Mouse (Mus musculus) forebrain, embryonic 15.5 days (tissue): Measurements from ENCODE around the gene Ak4. TPM values are rescaled to one million over a fixed set of nuclear protein-coding genes. Genes with fewer than 3 reads are reported as not detected.
A peak's percentile ranks its signal among the peaks of the same experiment; 100 is the strongest.

Source experiments
- ATAC-seq: fragments of 200-750 bp; cut with Nextera tagmentation; replicated peaks from 2 replicates; pipeline ENCODE4 v1.8.0; 2017; ENCODE audit warnings: mild to moderate bottlenecking, moderate TSS enrichment, moderate library complexity
- H3K27ac ChIP-seq: fragments of 300-500 bp; sonication (generic); replicated peaks from 2 replicates; pipeline ENCODE4 v1.5.1; 2015; ENCODE audit warnings: mild to moderate bottlenecking, inconsistent platforms
- H3K27me3 ChIP-seq: fragments of 300-500 bp; sonication (generic); 2 replicates; pipeline ENCODE4 v1.6.1; 2015; ENCODE audit warnings: inconsistent platforms
- H3K36me3 ChIP-seq: fragments of 300-500 bp; sonication (generic); 2 replicates; pipeline ENCODE4 v1.6.1; 2015; ENCODE audit warnings: mild to moderate bottlenecking, inconsistent platforms
- H3K4me1 ChIP-seq: fragments of 300-500 bp; sonication (generic); 2 replicates; pipeline ENCODE4 v1.6.1; 2015; ENCODE audit warnings: inconsistent platforms
- H3K4me2 ChIP-seq: fragments of 300-500 bp; sonication (generic); replicated peaks from 2 replicates; pipeline ENCODE4 v1.6.1; 2015; ENCODE audit warnings: mild to moderate bottlenecking, inconsistent platforms
- H3K4me3 ChIP-seq: fragments of 300-500 bp; sonication (generic); 2 replicates; pipeline ENCODE4 v1.5.1; 2015; ENCODE audit warnings: mild to moderate bottlenecking, inconsistent platforms
- H3K9ac ChIP-seq: fragments of 300-500 bp; sonication (generic); replicated peaks from 2 replicates; pipeline ENCODE4 v1.6.1; 2015; ENCODE audit warnings: mild to moderate bottlenecking, inconsistent platforms
- H3K9me3 ChIP-seq: fragments of 300-500 bp; sonication (generic); 2 replicates; pipeline ENCODE4 v1.6.1; 2016; ENCODE audit warnings: inconsistent platforms
- WGBS: fragments of 180-500 bp; shearing (Covaris S2); methylation state at CpG from one replicate; pipeline ENCODE4 v1.1.7; 2015; ENCODE audit warnings: mixed read lengths; 5-methylcytosine and 5-hydroxymethylcytosine counted together
- polyA plus RNA-seq: library from polyadenylated mRNA; unstranded; fragments of >200 nt; fragmentation: Nextera tagmentation; extraction: Ambion mirVana; gene quantifications from 2 replicates; pipeline ENCODE4 v1.2.1, GENCODE M21; 2015

Gene Ak4
- polyA plus RNA-seq, 1 experiment from 2014 or later, result 9.0 TPM

DNA sequence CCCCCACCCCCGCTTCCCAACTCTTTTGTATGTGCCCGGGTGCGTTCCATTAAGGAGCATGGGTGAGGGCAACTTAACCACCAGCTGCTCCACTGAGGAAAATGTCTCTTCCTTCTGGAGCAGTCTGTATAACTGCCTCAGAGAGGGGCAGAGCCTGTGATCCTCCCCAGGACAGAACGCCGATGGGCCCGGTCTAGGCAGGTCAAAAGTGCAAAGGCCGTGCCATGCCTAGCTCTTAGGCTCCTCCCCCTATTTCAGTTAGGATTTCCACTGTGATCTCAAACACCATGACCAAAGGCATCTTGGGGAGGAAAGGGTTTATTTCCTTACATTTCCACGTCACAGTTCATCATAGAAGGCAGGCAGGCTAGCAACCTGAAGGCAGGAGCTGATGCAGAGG is 29.6 kb downstream of the Ak4 start:
- Histone ChIP-seq H3K9me3 (no peaks in the 10 kb centered on the region), H3K27ac (no peak overlapping the region), H3K4me1 (peaks cover 11% of the 10 kb centered on the region; the same call in 1 of the 2 replicates), H3K36me3 (no peaks in the 10 kb centered on the region), H3K27me3 (no peaks in the 10 kb centered on the region), H3K4me3 (no peak overlapping the region), H3K9ac (no peak overlapping the region), H3K4me2 (no peak overlapping the region)
- WGBS, result 92% methylated on average over 8 of the region's 8 CpGs
- ATAC-seq, result no peak

GRCm38 (mm10) chr4:101449344-101449743 is 30.3 kb downstream of the Ak4 start:
- no peak overlapping the region; the same call in 1 of the 2 replicates for H3K27ac ChIP-seq
- 87% methylated on average over 7 of the region's 7 CpGs for WGBS
- ATAC-seq, result no peak

DNA sequence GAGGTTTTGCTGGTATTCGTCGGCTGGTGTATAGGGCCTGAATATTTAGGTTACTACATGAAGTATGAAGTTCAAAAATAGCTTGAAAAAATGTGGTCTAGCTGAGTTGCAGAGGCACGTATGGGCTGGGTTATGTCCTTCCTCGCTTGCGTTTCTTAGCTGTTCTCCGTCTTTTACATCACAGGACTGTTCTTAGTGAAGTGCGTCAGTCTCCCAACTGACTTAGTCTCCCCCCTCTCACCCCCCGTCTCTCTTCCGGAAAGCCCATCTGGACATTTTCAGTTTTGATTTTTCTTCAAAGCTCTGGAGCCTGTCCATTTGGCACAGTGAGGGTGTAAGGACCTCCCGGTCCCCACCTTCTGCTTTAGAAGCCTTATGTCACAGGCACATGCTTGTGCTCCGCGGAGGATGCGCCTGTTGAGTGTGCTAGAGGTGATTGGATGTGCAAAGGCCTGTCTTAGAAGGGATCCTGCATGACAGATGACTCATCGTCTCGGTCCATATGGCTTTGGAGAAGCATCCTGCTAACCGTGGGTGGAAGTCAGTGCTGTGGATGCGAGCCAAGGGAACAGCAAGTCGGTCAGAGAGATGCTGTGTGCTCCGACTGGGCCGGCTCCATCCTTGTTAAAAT is 31.2 kb downstream of the Ak4 start:
- H3K27ac ChIP-seq, result peak overlapping the region; percentile 50
- H3K9ac ChIP-seq, result no peak overlapping the region
- no peaks in the 10 kb centered on the region for H3K36me3 ChIP-seq
- WGBS, result 72% methylated on average over 20 of the region's 20 CpGs
- no peak overlapping the region for H3K4me3 ChIP-seq
- H3K9me3 ChIP-seq, result no peaks in the 10 kb centered on the region
- H3K4me2 ChIP-seq, result no peak overlapping the region
- no peaks in the 10 kb centered on the region for H3K27me3 ChIP-seq
- H3K4me1 ChIP-seq, result peaks cover 11% of the 10 kb centered on the region; the same call in 1 of the 2 replicates
- peak; percentile 97 for ATAC-seq

More at GRCm38 (mm10) chr4:101449344-101449743, 30.3 kb downstream of the Ak4 start:
- Histone ChIP-seq H3K27me3 (no peaks in the 10 kb centered on the region), H3K4me3 (no peak overlapping the region), H3K4me2 (no peak overlapping the region), H3K9ac (no peak overlapping the region), H3K4me1 (peaks cover 11% of the 10 kb centered on the region; the same call in 1 of the 2 replicates), H3K36me3 (no peaks in the 10 kb centered on the region), H3K9me3 (no peaks in the 10 kb centered on the region)

DNA sequence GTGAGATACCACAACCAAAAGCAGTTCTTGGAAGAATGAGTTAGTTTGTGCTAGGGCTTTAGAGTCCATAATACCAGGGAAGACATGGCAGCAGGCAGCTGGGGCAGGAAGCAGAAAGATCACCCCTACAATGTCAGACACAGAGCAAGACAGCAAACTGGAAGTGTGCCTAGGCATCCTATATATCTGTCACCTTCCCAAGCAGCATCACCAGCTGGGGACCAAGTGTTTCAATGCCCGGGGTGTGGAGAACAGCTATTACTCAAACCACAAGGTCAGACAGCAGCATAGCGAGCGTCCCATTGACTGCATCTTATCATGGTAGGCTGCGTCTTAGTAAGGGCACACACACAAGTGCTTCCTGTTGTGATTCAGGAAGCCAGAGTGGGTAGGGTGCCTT is 32.0 kb downstream of the Ak4 start:
- Histone ChIP-seq H3K4me2 (no peak overlapping the region), H3K27me3 (no peaks in the 10 kb centered on the region), H3K36me3 (no peaks in the 10 kb centered on the region), H3K9ac (no peak overlapping the region), H3K4me1 (peaks cover 11% of the 10 kb centered on the region; the same call in 1 of the 2 replicates), H3K27ac (no peak overlapping the region), H3K9me3 (no peaks in the 10 kb centered on the region), H3K4me3 (no peak overlapping the region)
- ATAC-seq, result no peak
- 86% methylated on average over 4 of the region's 4 CpGs for WGBS

GRCm38 (mm10) chr4:101452829-101453228 is 33.8 kb downstream of the Ak4 start:
- Histone ChIP-seq H3K36me3 (no peaks in the 10 kb centered on the region), H3K27ac (no peak overlapping the region), H3K4me1 (peaks cover 11% of the 10 kb centered on the region; the same call in 1 of the 2 replicates), H3K9me3 (no peaks in the 10 kb centered on the region), H3K4me3 (no peak overlapping the region), H3K9ac (no peak overlapping the region), H3K27me3 (no peaks in the 10 kb centered on the region), H3K4me2 (no peak overlapping the region)
- no peak for ATAC-seq
- 91% methylated on average over 9 of the region's 9 CpGs for WGBS

DNA sequence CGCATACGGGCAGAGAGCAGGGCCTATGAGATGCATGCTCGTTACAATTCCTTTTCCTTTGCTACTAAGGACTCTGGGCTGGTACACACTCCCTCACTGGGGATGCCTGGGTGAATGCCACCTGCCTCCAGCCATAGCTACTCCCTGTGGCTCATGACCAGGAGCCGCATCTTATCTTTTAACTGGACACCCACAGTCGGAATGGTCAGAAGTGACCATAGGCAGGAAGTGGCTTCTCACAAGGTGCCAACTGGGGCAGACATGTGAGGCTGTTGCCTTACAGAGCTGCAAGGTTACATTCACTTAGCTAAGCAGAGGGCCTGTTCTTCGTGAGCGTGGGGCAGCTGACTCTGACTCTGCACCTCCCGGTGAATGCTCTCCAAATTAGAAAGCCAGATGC is 38.1 kb downstream of the Ak4 start:
- H3K27ac ChIP-seq, result no peak overlapping the region
- 91% methylated on average over 8 of the region's 8 CpGs for WGBS
- H3K4me2 ChIP-seq, result no peak overlapping the region
- H3K27me3 ChIP-seq, result no peaks in the 10 kb centered on the region
- no peak for ATAC-seq
- H3K4me1 ChIP-seq, result no peaks in the 10 kb centered on the region
- H3K9me3 ChIP-seq, result no peaks in the 10 kb centered on the region
- no peaks in the 10 kb centered on the region for H3K36me3 ChIP-seq
- no peak overlapping the region for H3K4me3 ChIP-seq
- no peak overlapping the region for H3K9ac ChIP-seq

DNA sequence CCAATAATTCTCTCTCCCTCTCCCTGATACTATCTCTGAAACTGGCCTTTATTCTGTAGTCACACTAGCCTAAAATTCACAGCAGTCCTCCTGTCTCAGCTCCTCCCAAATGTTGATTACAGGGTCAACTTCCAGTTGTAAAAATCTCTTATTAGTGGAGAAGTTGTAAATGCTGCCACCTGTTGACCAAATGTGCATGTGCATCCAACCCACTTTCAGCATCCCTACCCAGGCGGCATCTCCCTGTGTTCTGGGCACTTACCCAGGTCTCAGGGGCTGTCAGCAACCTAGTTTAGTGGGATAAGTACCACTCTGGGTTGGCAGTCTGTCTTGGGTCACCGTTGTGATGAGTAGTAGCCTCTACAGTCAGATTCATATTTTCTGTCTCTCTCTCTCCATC is 39.3 kb downstream of the Ak4 start:
- H3K9ac ChIP-seq, result no peak overlapping the region
- H3K4me3 ChIP-seq, result no peak overlapping the region
- 0 out of 2 replicates have a peak, but pooled peaks have one; percentile 57 for ATAC-seq
- 54% methylated on average over 2 of the region's 2 CpGs for WGBS
- H3K4me1 ChIP-seq, result no peaks in the 10 kb centered on the region
- H3K9me3 ChIP-seq, result no peaks in the 10 kb centered on the region
- H3K4me2 ChIP-seq, result no peak overlapping the region
- no peaks in the 10 kb centered on the region for H3K27me3 ChIP-seq
- no peaks in the 10 kb centered on the region for H3K36me3 ChIP-seq
- no peak overlapping the region for H3K27ac ChIP-seq

DNA sequence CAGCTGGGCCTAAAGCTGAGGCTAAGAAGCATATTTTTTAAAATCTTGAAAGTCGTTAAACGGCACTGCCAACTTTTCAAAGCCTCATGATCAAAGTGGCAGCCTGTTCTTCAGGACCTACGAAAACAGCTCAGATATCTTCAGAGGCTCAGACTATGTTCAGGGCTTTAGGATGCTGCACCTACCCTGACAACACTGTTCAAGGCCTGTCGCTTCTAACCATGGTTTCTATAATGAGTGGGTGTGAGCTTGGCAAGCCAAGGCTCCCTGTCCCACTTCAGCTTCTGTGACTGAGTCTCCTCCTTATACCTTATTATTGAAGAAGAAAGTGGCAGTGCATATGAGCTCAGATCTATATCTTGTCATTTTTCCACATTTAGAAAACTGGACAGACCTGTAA is 40.3 kb downstream of the Ak4 start:
- WGBS, result 88% methylated on average over 4 of the region's 4 CpGs
- no peak overlapping the region for H3K4me2 ChIP-seq
- no peaks in the 10 kb centered on the region for H3K4me1 ChIP-seq
- H3K27me3 ChIP-seq, result no peaks in the 10 kb centered on the region
- no peaks in the 10 kb centered on the region for H3K9me3 ChIP-seq
- H3K27ac ChIP-seq, result no peak overlapping the region
- H3K36me3 ChIP-seq, result no peaks in the 10 kb centered on the region
- no peak for ATAC-seq
- no peak overlapping the region for H3K4me3 ChIP-seq
- no peak overlapping the region for H3K9ac ChIP-seq

GRCm38 (mm10) chr4:101460114-101460513 is 41.0 kb downstream of the Ak4 start:
- Histone ChIP-seq H3K4me3 (no peak overlapping the region), H3K36me3 (no peaks in the 10 kb centered on the region), H3K9me3 (no peaks in the 10 kb centered on the region), H3K4me2 (no peak overlapping the region), H3K4me1 (no peaks in the 10 kb centered on the region), H3K27me3 (no peaks in the 10 kb centered on the region), H3K27ac (no peak overlapping the region), H3K9ac (no peak overlapping the region)
- no peak for ATAC-seq
- WGBS, result 89% methylated on average over 1 of the region's 1 CpGs

GRCm38 (mm10) chr4:101462065-101462464 is 43.0 kb downstream of the Ak4 start:
- Histone ChIP-seq H3K36me3 (no peaks in the 10 kb centered on the region), H3K27ac (no peak overlapping the region), H3K27me3 (no peaks in the 10 kb centered on the region), H3K9ac (no peak overlapping the region), H3K4me2 (no peak overlapping the region), H3K4me3 (no peak overlapping the region), H3K9me3 (no peaks in the 10 kb centered on the region), H3K4me1 (no peaks in the 10 kb centered on the region)
- ATAC-seq, result no peak
- 77% methylated on average over 2 of the region's 2 CpGs for WGBS

GRCm38 (mm10) chr4:101466264-101466663 is 47.2 kb downstream of the Ak4 start:
- no peaks in the 10 kb centered on the region for H3K27me3 ChIP-seq
- H3K4me3 ChIP-seq, result no peak overlapping the region
- no peak for ATAC-seq
- H3K36me3 ChIP-seq, result no peaks in the 10 kb centered on the region
- H3K9ac ChIP-seq, result no peak overlapping the region
- H3K9me3 ChIP-seq, result no peaks in the 10 kb centered on the region
- WGBS, result 92% methylated on average over 3 of the region's 3 CpGs
- no peaks in the 10 kb centered on the region for H3K4me1 ChIP-seq
- H3K4me2 ChIP-seq, result no peak overlapping the region
- H3K27ac ChIP-seq, result no peak overlapping the region

- Histone ChIP-seq H3K36me3 (no peaks in the 10 kb centered on the region), H3K4me2 (no peak overlapping the region), H3K27me3 (no peaks in the 10 kb centered on the region), H3K4me1 (no peaks in the 10 kb centered on the region), H3K9me3 (no peaks in the 10 kb centered on the region), H3K27ac (no peak overlapping the region), H3K9ac (no peak overlapping the region), H3K4me3 (no peak overlapping the region)
- WGBS, result 55% methylated on average over 5 of the region's 5 CpGs
- ATAC-seq, result no peak
Measured at GRCm38 (mm10) chr4:101469242-101469641, 50.2 kb downstream of the Ak4 start.

- Histone ChIP-seq H3K27ac (no peak overlapping the region), H3K4me1 (no peaks in the 10 kb centered on the region), H3K36me3 (no peaks in the 10 kb centered on the region), H3K27me3 (no peaks in the 10 kb centered on the region), H3K9me3 (no peaks in the 10 kb centered on the region), H3K4me3 (no peak overlapping the region), H3K9ac (no peak overlapping the region), H3K4me2 (no peak overlapping the region)
- 73% methylated on average over 5 of the region's 5 CpGs for WGBS
- ATAC-seq, result no peak
Measured at GRCm38 (mm10) chr4:101470543-101470942, 51.5 kb downstream of the Ak4 start.
